ENCODE assay signal across 23 mouse cellular contexts in the genomic region with DNA sequence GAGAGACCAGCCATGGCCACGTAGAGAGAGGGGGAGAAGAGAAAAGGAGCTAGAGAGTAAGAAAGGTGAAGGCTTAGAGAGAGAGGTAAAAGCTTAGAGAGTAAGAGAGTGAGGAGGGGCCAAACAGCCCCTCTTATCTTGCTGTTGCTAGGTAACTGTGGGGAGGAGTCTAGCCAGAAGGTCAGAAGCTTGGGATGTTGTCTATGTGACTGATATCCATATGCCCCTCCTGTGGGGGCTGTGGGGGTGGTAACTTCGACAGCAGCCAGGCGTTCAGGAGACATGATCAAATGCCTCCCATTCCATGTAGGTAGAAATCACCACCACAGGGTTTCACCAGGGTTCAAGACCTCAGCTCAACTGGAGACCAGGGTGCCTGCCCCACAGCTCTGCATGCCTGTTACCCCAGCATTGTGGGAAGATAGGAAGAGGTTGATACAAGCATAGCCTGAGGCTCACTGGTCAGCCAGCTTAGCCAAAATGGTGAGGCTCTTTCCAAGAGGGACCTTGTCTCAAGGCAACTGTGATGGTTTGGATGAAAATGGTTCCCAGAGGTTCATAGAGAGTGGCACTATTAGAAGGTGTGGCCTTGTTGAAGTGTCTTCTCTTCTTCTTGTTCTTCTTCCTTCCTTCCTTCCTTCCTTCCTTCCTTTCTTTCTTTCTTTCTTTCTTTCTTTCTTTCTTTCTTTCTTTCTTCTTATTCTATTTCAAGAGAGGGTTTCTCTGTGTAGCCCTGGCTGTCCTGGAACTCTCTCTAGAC.
"Had no signal": no experiment of that assay in that cellular context is flagged by ENCODE, and none has a peak within 500 bp of the region (broad histone marks: within the 10 kb centered on the region; RNA-seq: fewer than 3 reads in every experiment).

No protein-coding gene starts in this region.

- H3K4me3 ChIP-seq: limb, embryonic 12.5 days; limb, embryonic 15.5 days; liver, embryonic 15.5 days; midbrain, embryonic 10.5 days; midbrain, embryonic 13.5 days; neural tube, embryonic 12.5 days; neural tube, embryonic 15.5 days had no signal

- H3K27ac ChIP-seq: limb, embryonic 12.5 days; limb, embryonic 15.5 days; liver, embryonic 15.5 days; midbrain, embryonic 10.5 days; midbrain, embryonic 13.5 days; neural tube, embryonic 12.5 days; neural tube, embryonic 15.5 days; stomach, postnatal 0 days had no signal

- ATAC-seq: intestine, embryonic 16.5 days; midbrain, embryonic 13.5 days had no signal

- H3K36me3 ChIP-seq: limb, embryonic 12.5 days; limb, embryonic 15.5 days; liver, embryonic 15.5 days; midbrain, embryonic 10.5 days; midbrain, embryonic 13.5 days; neural tube, embryonic 12.5 days; neural tube, embryonic 15.5 days had no signal

- H3K4me2 ChIP-seq: limb, embryonic 12.5 days; limb, embryonic 15.5 days; liver, embryonic 15.5 days; midbrain, embryonic 13.5 days; neural tube, embryonic 12.5 days; neural tube, embryonic 15.5 days had no signal

- H3K9ac ChIP-seq: limb, embryonic 12.5 days; limb, embryonic 15.5 days; liver, embryonic 15.5 days; midbrain, embryonic 13.5 days; neural tube, embryonic 12.5 days; neural tube, embryonic 15.5 days had no signal

- DNase-seq: kidney, adult 18-20 months; kidney, adult 9 months; kidney, postnatal 14 days; kidney, postnatal 4 days; left cerebral cortex, postnatal 4 days; lung, adult 2 months; lung, postnatal 14 days; lung, postnatal 4 days; right cerebral cortex, adult 18-20 months; right cerebral cortex, postnatal 14 days; right cerebral cortex, postnatal 4 days; thymus, adult 2 months; thymus, postnatal 14 days; thymus, postnatal 4 days had no signal

- H3K9me3 ChIP-seq: limb, embryonic 12.5 days; limb, embryonic 15.5 days; liver, embryonic 15.5 days; midbrain, embryonic 10.5 days; midbrain, embryonic 13.5 days; neural tube, embryonic 12.5 days; neural tube, embryonic 15.5 days had no signal

- H3K4me1 ChIP-seq: limb, embryonic 12.5 days; limb, embryonic 15.5 days; liver, embryonic 15.5 days; neural tube, embryonic 12.5 days had no signal

- H3K27me3 ChIP-seq: liver, embryonic 15.5 days; neural tube, embryonic 12.5 days; neural tube, embryonic 15.5 days had no signal
